Mouse (Mus musculus): ENCODE results near the gene Hspbap1. TPM values are rescaled to one million over a fixed set of nuclear protein-coding genes. Genes with fewer than 3 reads are reported as not detected.

Hspbap1 gene
- total and polyA plus RNA-seq, 3 experiments = 2.1 to 2.6 (median 2.5) TPM

DNA sequence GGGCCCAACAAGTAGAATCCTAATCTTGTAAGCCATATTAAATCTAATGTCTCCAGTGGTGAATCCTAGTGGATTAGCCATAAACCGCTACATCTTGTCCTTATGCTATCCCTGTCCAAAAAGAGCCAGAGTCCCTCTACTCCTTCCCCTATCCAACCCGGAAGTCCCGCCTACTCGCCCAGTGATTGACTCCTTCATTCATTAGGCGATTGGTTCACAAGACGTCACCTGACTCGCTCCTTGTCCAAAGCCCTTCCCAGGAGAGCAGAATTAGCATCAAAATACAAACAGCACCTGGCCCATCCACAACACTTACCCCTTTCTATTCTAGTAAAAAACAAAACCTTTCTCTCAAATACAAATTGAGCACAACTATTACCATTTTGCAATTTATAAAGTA lies 59.8 kb downstream of the Hspbap1 start:
- H3K36me3 ChIP-seq (ENCODE audit: control insufficient read depth, insufficient read depth, low read length) = no peaks in the 10 kb centered on the region; the same call in 1 of the 2 replicates
- no peak for DNase-seq
- no peak for TF ChIP-seq EP300 (IDR thresholded peaks at IDR 0.05; ENCODE audit: insufficient read depth, low read depth, low read length)
- no peak for TF ChIP-seq CTCF (IDR thresholded peaks at IDR 0.05)
- no peak for TF ChIP-seq POLR2A (IDR thresholded peaks at IDR 0.05; ENCODE audit: insufficient read depth, low read depth, low read length)
- no peaks in the 10 kb centered on the region for H3K79me2 ChIP-seq (replicated peaks; ENCODE audit: control insufficient read depth, insufficient read depth, low read length)
- no peak overlapping the region for H3K9ac ChIP-seq (ENCODE audit: low read depth, low read length)
- H3K27me3 ChIP-seq (ENCODE audit: control insufficient read depth, insufficient read depth, low read length) = no peaks in the 10 kb centered on the region
- intact Hi-C loops (cut with DNase I) = no loop called here
- H3K4me1 ChIP-seq (ENCODE audit: control insufficient read depth, insufficient read depth, low read length) = no peaks in the 10 kb centered on the region
- no peak overlapping the region for H3K4me3 ChIP-seq
- H3K27ac ChIP-seq = no peak overlapping the region
- WGBS = 48% methylated on average over 7 of the region's 7 CpGs

- intact Hi-C loops (cut with DNase I) = no loop called here
- no peak overlapping the region for H3K9ac ChIP-seq (ENCODE audit: low read depth, low read length)
- no peaks in the 10 kb centered on the region for H3K4me1 ChIP-seq (ENCODE audit: control insufficient read depth, insufficient read depth, low read length)
- DNase-seq = no peak
- no peak overlapping the region for H3K4me3 ChIP-seq
- no peak overlapping the region for H3K27ac ChIP-seq
- no peaks in the 10 kb centered on the region; the same call in 1 of the 2 replicates for H3K36me3 ChIP-seq (ENCODE audit: control insufficient read depth, insufficient read depth, low read length)
- TF ChIP-seq CTCF (IDR thresholded peaks at IDR 0.05) = no peak
- TF ChIP-seq POLR2A (IDR thresholded peaks at IDR 0.05; ENCODE audit: insufficient read depth, low read depth, low read length) = no peak
- TF ChIP-seq EP300 (IDR thresholded peaks at IDR 0.05; ENCODE audit: insufficient read depth, low read depth, low read length) = no peak
- 82% methylated on average over 3 of the region's 3 CpGs for WGBS
- H3K79me2 ChIP-seq (replicated peaks; ENCODE audit: control insufficient read depth, insufficient read depth, low read length) = no peaks in the 10 kb centered on the region
- H3K27me3 ChIP-seq (ENCODE audit: control insufficient read depth, insufficient read depth, low read length) = no peaks in the 10 kb centered on the region
Observed at GRCm38 (mm10) chr16:35832926-35833325, 62.8 kb downstream of the Hspbap1 start.

GRCm38 (mm10) chr16:35834653-35835052 lies 64.5 kb downstream of the Hspbap1 start:
- TF ChIP-seq CTCF (IDR thresholded peaks at IDR 0.05) (no peak), POLR2A (IDR thresholded peaks at IDR 0.05; ENCODE audit: insufficient read depth, low read depth, low read length) (no peak), EP300 (IDR thresholded peaks at IDR 0.05; ENCODE audit: insufficient read depth, low read depth, low read length) (no peak)
- Histone ChIP-seq H3K79me2 (replicated peaks; ENCODE audit: control insufficient read depth, insufficient read depth, low read length) (no peaks in the 10 kb centered on the region), H3K36me3 (ENCODE audit: control insufficient read depth, insufficient read depth, low read length) (no peaks in the 10 kb centered on the region; the same call in 1 of the 2 replicates), H3K27me3 (ENCODE audit: control insufficient read depth, insufficient read depth, low read length) (no peaks in the 10 kb centered on the region), H3K9ac (ENCODE audit: low read depth, low read length) (no peak overlapping the region), H3K27ac (no peak overlapping the region), H3K4me1 (ENCODE audit: control insufficient read depth, insufficient read depth, low read length) (no peaks in the 10 kb centered on the region), H3K4me3 (no peak overlapping the region)
- 81% methylated on average over 8 of the region's 8 CpGs for WGBS
- no peak for DNase-seq
- intact Hi-C loops (cut with DNase I) = no loop called here

DNA sequence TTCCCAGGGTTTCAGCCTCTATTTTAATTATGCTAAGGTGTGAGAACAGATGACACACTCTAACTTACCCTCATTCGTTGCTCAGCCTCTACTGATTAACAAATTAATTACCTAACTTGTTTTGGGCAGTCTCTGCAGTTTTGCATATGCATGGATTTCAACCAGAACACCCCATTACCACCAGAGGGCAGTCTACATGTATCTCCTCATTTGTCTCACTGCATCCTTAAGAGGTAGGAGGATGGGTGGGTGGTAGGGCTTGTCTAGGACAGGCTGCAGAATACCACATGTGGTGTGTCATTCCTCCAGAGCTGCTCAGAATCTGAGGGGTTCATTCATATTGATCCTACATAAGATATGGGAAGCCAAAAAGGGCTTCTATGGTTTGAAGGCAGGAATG lies 69.5 kb downstream of the Hspbap1 start:
- TF ChIP-seq POLR2A (IDR thresholded peaks at IDR 0.05; ENCODE audit: insufficient read depth, low read depth, low read length) (no peak), CTCF (IDR thresholded peaks at IDR 0.05) (peak; percentile 83)
- DNase-seq = peak in 1 of 2 experiments; percentile 17

DNA sequence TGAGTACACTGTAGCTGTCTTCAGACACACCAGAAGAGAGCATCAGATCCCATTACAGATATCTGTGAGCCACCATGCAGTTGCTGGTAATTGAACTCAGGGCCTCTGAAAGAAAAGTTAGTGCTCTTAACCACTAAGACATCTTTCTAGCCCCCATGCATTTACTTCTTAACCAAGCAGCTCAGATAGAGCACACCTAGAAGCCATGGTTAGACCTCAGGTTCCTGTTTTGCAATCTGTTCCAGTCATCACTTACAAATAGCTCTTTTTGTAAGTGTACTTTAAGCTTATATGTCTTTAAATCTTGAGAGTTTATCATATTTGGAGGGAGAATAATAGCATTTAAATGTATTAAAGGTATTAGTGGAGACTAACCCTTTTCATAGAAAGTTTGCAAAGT lies 77.0 kb downstream of the Hspbap1 start:
- intact Hi-C loops (cut with DNase I) = no loop called here
- TF ChIP-seq CTCF (IDR thresholded peaks at IDR 0.05) = no peak
- no peak for TF ChIP-seq POLR2A (IDR thresholded peaks at IDR 0.05; ENCODE audit: insufficient read depth, low read depth, low read length)
- TF ChIP-seq EP300 (IDR thresholded peaks at IDR 0.05; ENCODE audit: insufficient read depth, low read depth, low read length) = no peak

More for the DNA sequence above, 69.5 kb downstream of the Hspbap1 start:
- H3K4me1 ChIP-seq (ENCODE audit: control insufficient read depth, insufficient read depth, low read length) = no peaks in the 10 kb centered on the region
- WGBS = 23% methylated on average over 1 of the region's 1 CpGs
- no peaks in the 10 kb centered on the region; the same call in 1 of the 2 replicates for H3K36me3 ChIP-seq (ENCODE audit: control insufficient read depth, insufficient read depth, low read length)
- no peaks in the 10 kb centered on the region for H3K79me2 ChIP-seq (replicated peaks; ENCODE audit: control insufficient read depth, insufficient read depth, low read length)
- H3K4me3 ChIP-seq = no peak overlapping the region
- no peak overlapping the region for H3K9ac ChIP-seq (ENCODE audit: low read depth, low read length)
- intact Hi-C loops (cut with DNase I) = no loop called here
- no peak overlapping the region for H3K27ac ChIP-seq
- H3K27me3 ChIP-seq (ENCODE audit: control insufficient read depth, insufficient read depth, low read length) = no peaks in the 10 kb centered on the region

DNA sequence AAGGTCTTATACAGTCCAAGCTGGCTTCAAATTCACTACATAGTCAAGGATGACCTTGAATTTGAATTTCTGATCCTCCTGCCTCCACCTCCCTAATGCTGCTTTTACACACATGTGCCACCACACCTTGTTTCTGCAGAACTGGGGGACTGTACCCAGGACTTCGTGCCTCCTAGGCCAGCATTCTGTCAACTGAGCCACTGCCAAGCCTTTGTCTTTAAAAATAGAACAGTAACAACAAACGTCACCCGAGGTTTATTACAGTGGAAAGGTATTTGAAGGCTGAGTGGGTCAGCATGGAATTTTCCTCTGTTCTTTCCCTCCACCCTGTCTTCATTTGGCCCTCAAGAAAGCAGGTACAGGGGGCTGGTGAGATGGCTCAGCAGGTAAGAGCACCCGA lies 85.7 kb downstream of the Hspbap1 start:
- Histone ChIP-seq H3K36me3 (ENCODE audit: control insufficient read depth, insufficient read depth, low read length) (peaks cover 4% of the 10 kb centered on the region), H3K9ac (ENCODE audit: low read depth, low read length) (no peak overlapping the region), H3K4me3 (no peak overlapping the region), H3K4me1 (ENCODE audit: control insufficient read depth, insufficient read depth, low read length) (no peaks in the 10 kb centered on the region), H3K79me2 (replicated peaks; ENCODE audit: control insufficient read depth, insufficient read depth, low read length) (no peaks in the 10 kb centered on the region), H3K27ac (no peak overlapping the region), H3K27me3 (ENCODE audit: control insufficient read depth, insufficient read depth, low read length) (no peaks in the 10 kb centered on the region)
- TF ChIP-seq EP300 (IDR thresholded peaks at IDR 0.05; ENCODE audit: insufficient read depth, low read depth, low read length) (no peak), CTCF (IDR thresholded peaks at IDR 0.05) (no peak), POLR2A (IDR thresholded peaks at IDR 0.05; ENCODE audit: insufficient read depth, low read depth, low read length) (no peak)
- DNase-seq = no peak
- WGBS = 36% methylated on average over 4 of the region's 4 CpGs
- intact Hi-C loops (cut with DNase I) = no loop called here

More for the DNA sequence above, 77.0 kb downstream of the Hspbap1 start:
- Histone ChIP-seq H3K79me2 (replicated peaks; ENCODE audit: control insufficient read depth, insufficient read depth, low read length) (no peaks in the 10 kb centered on the region), H3K4me1 (ENCODE audit: control insufficient read depth, insufficient read depth, low read length) (no peaks in the 10 kb centered on the region), H3K9ac (ENCODE audit: low read depth, low read length) (no peak overlapping the region), H3K4me3 (no peak overlapping the region), H3K36me3 (ENCODE audit: control insufficient read depth, insufficient read depth, low read length) (peaks cover 4% of the 10 kb centered on the region), H3K27me3 (ENCODE audit: control insufficient read depth, insufficient read depth, low read length) (no peaks in the 10 kb centered on the region), H3K27ac (no peak overlapping the region)
- no peak for DNase-seq

Measured in heart, adult 2 months (tissue).